Mouse (Mus musculus) liver, embryonic 11.5 days (tissue): Measurements from ENCODE around the gene Slc1a4. TPM values are rescaled to one million over a fixed set of nuclear protein-coding genes. Genes with fewer than 3 reads are reported as not detected.

ENCODE experiments used
- polyA plus RNA-seq: library from polyadenylated mRNA; unstranded; fragments of >200 nt; fragmentation: Nextera tagmentation; extraction: Ambion mirVana; gene quantifications from 2 replicates; pipeline ENCODE4 v1.2.1, GENCODE M21; 2014

Slc1a4 gene
- polyA plus RNA-seq, 1 experiment from 2014 or later = 18.6 TPM

Other genes starting within 250 kb of the Slc1a4 start
- 64.4 and 74.5 TPM in 2 replicates for gene Actr2, start 219.8 kb downstream of the Slc1a4 start, polyA plus RNA-seq
- 180 and 186 TPM in 2 replicates for gene Rab1a, start 131.3 kb downstream of the Slc1a4 start, polyA plus RNA-seq
- 25.8 and 27.4 TPM in 2 replicates for gene Cep68, start 83.3 kb downstream of the Slc1a4 start, polyA plus RNA-seq
- 16.2 and 21.4 TPM in 2 replicates for gene Sertad2, start 210.5 kb upstream of the Slc1a4 start, polyA plus RNA-seq